Mouse (Mus musculus) neural tube, embryonic 14.5 days (tissue): ENCODE measurements around the gene Dnpep. TPM values are rescaled to one million over a fixed set of nuclear protein-coding genes. Genes with fewer than 3 reads are reported as not detected.

Source experiments
- ATAC-seq: fragments of 200-750 bp; cut with Nextera tagmentation; 2 replicates; pipeline ENCODE4 v1.8.0; 2017; ENCODE audit warnings: low read depth, mild to moderate bottlenecking, moderate TSS enrichment, moderate library complexity
- H3K27ac ChIP-seq: fragments of 300-500 bp; sonication (generic); 2 replicates; pipeline ENCODE4 v1.5.1; 2014; ENCODE audit warnings: low read depth, mild to moderate bottlenecking, control low read depth, low read length, moderate library complexity, mixed read lengths
- H3K27me3 ChIP-seq: fragments of 300-500 bp; sonication (generic); 2 replicates; pipeline ENCODE4 v1.6.1; 2014; ENCODE audit warnings: low read length; ENCODE audit not compliant: control insufficient read depth, insufficient read depth
- H3K36me3 ChIP-seq: fragments of 300-500 bp; sonication (generic); 2 replicates; pipeline ENCODE4 v1.6.1; 2014; ENCODE audit warnings: low read length, mixed read lengths; ENCODE audit not compliant: control insufficient read depth, insufficient read depth
- H3K4me1 ChIP-seq: fragments of 300-500 bp; sonication (generic); 2 replicates; pipeline ENCODE4 v1.6.1; 2014; ENCODE audit warnings: low read length; ENCODE audit not compliant: control insufficient read depth, insufficient read depth
- H3K4me2 ChIP-seq: fragments of 300-500 bp; sonication (generic); 2 replicates; pipeline ENCODE4 v1.6.1; 2014; ENCODE audit warnings: mild to moderate bottlenecking, low read depth, low read length, control low read depth
- H3K4me3 ChIP-seq: fragments of 300-500 bp; sonication (generic); 2 replicates; pipeline ENCODE4 v1.5.1; 2014; ENCODE audit warnings: low read depth, low read length, control low read depth, mixed read lengths
- H3K9ac ChIP-seq: fragments of 300-500 bp; sonication (generic); replicated peaks from 2 replicates; pipeline ENCODE4 v1.6.1; 2014; ENCODE audit warnings: low read depth, mild to moderate bottlenecking, control low read depth, low read length, mixed read lengths
- H3K9me3 ChIP-seq: fragments of 300-500 bp; sonication (generic); 2 replicates; pipeline ENCODE4 v1.6.1; 2016; ENCODE audit warnings: low read length; ENCODE audit not compliant: control insufficient read depth
- WGBS: fragments of 180-500 bp; shearing (Covaris S2); extraction: QIAGEN DNeasy Blood & Tissue Kit; methylation state at CpG from one replicate; pipeline ENCODE4 v1.1.7; 2014; 5-methylcytosine and 5-hydroxymethylcytosine counted together
- polyA plus RNA-seq: library from polyadenylated mRNA; unstranded; fragments of >200 nt; fragmentation: Nextera tagmentation; extraction: Ambion mirVana; gene quantifications from 2 replicates; pipeline ENCODE4 v1.2.1, GENCODE M21; 2014

Dnpep gene
- polyA plus RNA-seq, 1 experiment from 2014 or later = 139 TPM

GRCm38 (mm10) chr1:75338091-75338694 is 20.4 kb upstream of the Dnpep start:
- peak overlapping the region; percentile 21; the same call in 1 of the 2 replicates for H3K9ac ChIP-seq
- peak overlapping the region; percentile 71 for H3K27ac ChIP-seq

GRCm38 (mm10) chr1:75337097-75337496 is 19.3 kb upstream of the Dnpep start:
- Histone ChIP-seq H3K9ac (no peak overlapping the region), H3K36me3 (no peaks in the 10 kb centered on the region), H3K27ac (no peak overlapping the region), H3K27me3 (no peaks in the 10 kb centered on the region), H3K4me2 (no peak overlapping the region), H3K4me3 (no peak overlapping the region), H3K9me3 (no peaks in the 10 kb centered on the region), H3K4me1 (peaks cover 18% of the 10 kb centered on the region)
- no peak for ATAC-seq
- whole genome bisulfite sequencing = 54% methylated on average over 9 of the region's 9 CpGs

More at GRCm38 (mm10) chr1:75338091-75338694, 20.4 kb upstream of the Dnpep start:
- H3K36me3 ChIP-seq = no peaks in the 10 kb centered on the region
- H3K4me2 ChIP-seq = no peak overlapping the region
- H3K4me3 ChIP-seq = no peak overlapping the region
- WGBS = 9% methylated on average over 11 of the region's 11 CpGs
- H3K4me1 ChIP-seq = peaks cover 18% of the 10 kb centered on the region
- no peaks in the 10 kb centered on the region for H3K9me3 ChIP-seq
- H3K27me3 ChIP-seq = no peaks in the 10 kb centered on the region
- ATAC-seq = peak; percentile 54

- Histone ChIP-seq H3K36me3 (no peaks in the 10 kb centered on the region), H3K4me1 (peaks cover 18% of the 10 kb centered on the region), H3K4me3 (no peak overlapping the region), H3K27me3 (no peaks in the 10 kb centered on the region), H3K9ac (no peak overlapping the region), H3K9me3 (no peaks in the 10 kb centered on the region), H3K4me2 (no peak overlapping the region), H3K27ac (no peak overlapping the region)
- ATAC-seq = no peak
- WGBS = 54% methylated on average over 3 of the region's 3 CpGs
Observed at GRCm38 (mm10) chr1:75336461-75336860, 18.7 kb upstream of the Dnpep start.

- Histone ChIP-seq H3K4me3 (no peak overlapping the region), H3K36me3 (no peaks in the 10 kb centered on the region), H3K27me3 (no peaks in the 10 kb centered on the region), H3K4me2 (no peak overlapping the region), H3K4me1 (no peaks in the 10 kb centered on the region), H3K27ac (no peak overlapping the region), H3K9me3 (no peaks in the 10 kb centered on the region), H3K9ac (no peak overlapping the region)
- WGBS = 86% methylated on average over 1 of the region's 1 CpGs
- no peak for ATAC-seq
Observed at GRCm38 (mm10) chr1:75331271-75331670, 13.5 kb upstream of the Dnpep start.

DNA sequence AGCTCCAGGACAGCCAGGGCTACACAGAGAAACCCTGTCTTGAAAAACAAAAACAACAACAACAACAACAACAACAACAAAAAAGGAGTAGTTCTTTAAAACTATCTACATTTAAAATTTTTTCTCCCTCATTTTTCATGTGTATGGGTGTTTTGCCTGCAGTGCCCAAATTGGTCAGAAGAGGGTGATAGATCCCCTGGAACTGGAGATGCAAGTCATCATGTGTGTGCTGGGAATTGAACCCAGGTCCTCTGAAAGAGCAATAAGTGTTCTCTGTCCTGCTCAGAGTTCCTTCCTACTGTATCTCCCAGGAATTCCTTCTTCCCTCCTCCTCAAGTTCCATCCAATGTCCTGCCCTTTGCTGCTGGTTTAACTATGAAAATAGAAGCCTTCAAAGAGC is 9.7 kb upstream of the Dnpep start:
- Histone ChIP-seq H3K4me3 (no peak overlapping the region), H3K4me2 (no peak overlapping the region), H3K36me3 (no peaks in the 10 kb centered on the region), H3K9me3 (no peaks in the 10 kb centered on the region), H3K4me1 (no peaks in the 10 kb centered on the region), H3K9ac (no peak overlapping the region), H3K27me3 (no peaks in the 10 kb centered on the region), H3K27ac (no peak overlapping the region)
- ATAC-seq = no peak

- Histone ChIP-seq H3K9me3 (no peaks in the 10 kb centered on the region), H3K36me3 (peaks cover 9% of the 10 kb centered on the region; the same call in 1 of the 2 replicates), H3K9ac (no peak overlapping the region), H3K4me1 (peaks cover 8% of the 10 kb centered on the region; the same call in 1 of the 2 replicates), H3K4me3 (no peak overlapping the region), H3K27me3 (no peaks in the 10 kb centered on the region), H3K4me2 (no peak overlapping the region), H3K27ac (no peak overlapping the region)
- ATAC-seq = no peak
- WGBS = 93% methylated on average over 10 of the region's 10 CpGs
Observed at GRCm38 (mm10) chr1:75319166-75319565, 1.4 kb upstream of the Dnpep start.

- Histone ChIP-seq H3K4me1 (peaks cover 8% of the 10 kb centered on the region; the same call in 1 of the 2 replicates), H3K4me2 (no peak overlapping the region), H3K4me3 (no peak overlapping the region), H3K27ac (no peak overlapping the region), H3K9ac (no peak overlapping the region), H3K36me3 (peaks cover 9% of the 10 kb centered on the region; the same call in 1 of the 2 replicates), H3K27me3 (no peaks in the 10 kb centered on the region), H3K9me3 (no peaks in the 10 kb centered on the region)
- ATAC-seq = no peak
- 87% methylated on average over 4 of the region's 4 CpGs for WGBS
Observed at GRCm38 (mm10) chr1:75318736-75319135, 946 bp upstream of the Dnpep start.

- no peaks in the 10 kb centered on the region for H3K9me3 ChIP-seq
- 0 out of 2 replicates have a peak overlapping the region, but pooled peaks have one; percentile 16 for H3K4me3 ChIP-seq
- peaks cover 12% of the 10 kb centered on the region; the same call in 1 of the 2 replicates for H3K36me3 ChIP-seq
- no peak overlapping the region; the same call in 1 of the 2 replicates for H3K9ac ChIP-seq
- H3K27me3 ChIP-seq = no peaks in the 10 kb centered on the region
- 73% methylated on average over 3 of the region's 3 CpGs for WGBS
- H3K4me2 ChIP-seq = peak overlapping the region; percentile 42
- no peak for ATAC-seq
- peak overlapping the region; percentile 64 for H3K27ac ChIP-seq
- peaks cover 8% of the 10 kb centered on the region; the same call in 1 of the 2 replicates for H3K4me1 ChIP-seq
Observed at GRCm38 (mm10) chr1:75318301-75318700, 511 bp upstream of the Dnpep start.

DNA sequence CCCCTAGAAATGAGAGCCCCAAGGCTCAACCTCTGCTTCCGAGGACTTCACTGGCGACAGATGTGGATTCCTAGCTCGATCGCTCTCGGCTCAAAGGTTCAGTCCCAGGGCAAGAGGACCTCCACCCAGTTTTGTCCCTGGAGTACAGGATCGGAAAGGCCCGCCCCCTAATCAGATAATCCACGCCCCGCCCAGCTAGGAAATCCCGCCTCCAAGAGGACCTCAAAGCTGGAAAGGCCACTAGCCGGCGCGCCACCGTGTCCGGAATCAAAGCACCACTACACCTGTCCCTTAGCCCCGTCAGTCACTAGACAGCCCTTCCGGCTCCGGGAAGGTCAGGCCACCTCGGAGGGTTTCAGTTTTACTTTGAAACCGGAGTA is 939 bp downstream of the Dnpep start:
- peak; percentile 35 for ATAC-seq
- Histone ChIP-seq H3K4me1 (peaks cover 8% of the 10 kb centered on the region; the same call in 1 of the 2 replicates), H3K9ac (peak overlapping the region; percentile 68), H3K27ac (peak overlapping the region; percentile 87), H3K4me2 (peak overlapping the region; percentile 74), H3K27me3 (no peaks in the 10 kb centered on the region), H3K9me3 (no peaks in the 10 kb centered on the region), H3K36me3 (peaks cover 26% of the 10 kb centered on the region), H3K4me3 (peak overlapping the region; percentile 72)
- WGBS = 0% methylated on average over 20 of the region's 20 CpGs
